Mouse (Mus musculus) cerebellum, adult 18-20 months (tissue): ENCODE results near the gene Pde4a.
"Not testable (repeated sequence)": the region's sequence is repeated elsewhere in the genome, so short reads cannot be mapped to it uniquely, and the experiment has no call there.

Experiments used
- DNase-seq, 2 experiments: peaks; one replicate each; pipeline ENCODE4 v3.0.0; 2021

Pde4a gene

GRCm38 (mm10) chr9:21183905-21184413, 18.4 kb downstream of the Pde4a start:
- no peak for DNase-seq

- peak; percentile 58 to 66 for DNase-seq
Measured at GRCm38 (mm10) chr9:21184733-21185132, 19.2 kb downstream of the Pde4a start.

- DNase-seq = no peak
Measured at GRCm38 (mm10) chr9:21185436-21185835, 19.9 kb downstream of the Pde4a start.

- DNase-seq = no peak
Measured at GRCm38 (mm10) chr9:21189905-21190304, 24.4 kb downstream of the Pde4a start.

GRCm38 (mm10) chr9:21190670-21191069, 25.2 kb downstream of the Pde4a start:
- DNase-seq = no peak

GRCm38 (mm10) chr9:21193786-21194185, 28.3 kb downstream of the Pde4a start:
- DNase-seq = no peak

- no peak for DNase-seq
Measured at GRCm38 (mm10) chr9:21194787-21195493, 29.4 kb downstream of the Pde4a start.

GRCm38 (mm10) chr9:21195736-21196505, 30.4 kb downstream of the Pde4a start:
- not testable (repeated sequence) for DNase-seq

GRCm38 (mm10) chr9:21196521-21197433, 31.3 kb downstream of the Pde4a start:
- DNase-seq = peak; percentile 69 to 73

- peak; percentile 44 for DNase-seq
Measured at GRCm38 (mm10) chr9:21197981-21198380, 32.5 kb downstream of the Pde4a start.

GRCm38 (mm10) chr9:21198960-21199359, 33.4 kb downstream of the Pde4a start:
- DNase-seq = no peak

- DNase-seq = no peak
Measured at GRCm38 (mm10) chr9:21204156-21204527, 38.6 kb downstream of the Pde4a start.

GRCm38 (mm10) chr9:21204528-21205272, 39.2 kb downstream of the Pde4a start:
- DNase-seq = no peak

GRCm38 (mm10) chr9:21206848-21207247, 41.3 kb downstream of the Pde4a start:
- DNase-seq = no peak

- DNase-seq = no peak
Measured at GRCm38 (mm10) chr9:21208626-21209025, 43.1 kb downstream of the Pde4a start.

GRCm38 (mm10) chr9:21210821-21211220, 45.3 kb downstream of the Pde4a start:
- no peak for DNase-seq

GRCm38 (mm10) chr9:21211624-21212023, 46.1 kb downstream of the Pde4a start:
- DNase-seq = no peak

GRCm38 (mm10) chr9:21213617-21214190, 48.2 kb downstream of the Pde4a start:
- DNase-seq = peak; percentile 39 to 42

GRCm38 (mm10) chr9:21216050-21216841, 50.7 kb downstream of the Pde4a start:
- no peak for DNase-seq

- DNase-seq = peak in 1 of 2 experiments; percentile 38
Measured at GRCm38 (mm10) chr9:21219820-21220219, 54.3 kb downstream of the Pde4a start.
